Mouse (Mus musculus) liver, embryonic 16.5 days (tissue): ENCODE data around the gene Eif5a2. TPM values are rescaled to one million over a fixed set of nuclear protein-coding genes. Genes with fewer than 3 reads are reported as not detected.

Experiments used
- ATAC-seq: fragments of 200-750 bp; cut with Nextera tagmentation; 2 replicates; pipeline ENCODE4 v1.8.0; 2017; ENCODE audit warnings: low read depth, mild to moderate bottlenecking, moderate number of reproducible peaks, moderate library complexity
- H3K27ac ChIP-seq: fragments of 300-500 bp; sonication (generic); 2 replicates; pipeline ENCODE4 v1.5.1; 2014; ENCODE audit warnings: mild to moderate bottlenecking, low read length
- H3K27me3 ChIP-seq: fragments of 300-500 bp; sonication (generic); 2 replicates; pipeline ENCODE4 v1.6.1; 2014; ENCODE audit warnings: low read depth, low read length, mixed read lengths; ENCODE audit not compliant: control insufficient read depth, insufficient read depth
- H3K36me3 ChIP-seq: fragments of 300-500 bp; sonication (generic); 2 replicates; pipeline ENCODE4 v1.6.1; 2014; ENCODE audit warnings: mild to moderate bottlenecking; ENCODE audit not compliant: control insufficient read depth, insufficient read depth
- H3K4me1 ChIP-seq: fragments of 300-500 bp; sonication (generic); 2 replicates; pipeline ENCODE4 v1.6.1; 2014; ENCODE audit warnings: low read depth, low read length, mixed read lengths; ENCODE audit not compliant: control insufficient read depth
- H3K4me2 ChIP-seq: fragments of 300-500 bp; sonication (generic); 2 replicates; pipeline ENCODE4 v1.6.1; 2014; ENCODE audit warnings: low read depth, low read length, mixed read lengths
- H3K4me3 ChIP-seq: fragments of 300-500 bp; sonication (generic); 2 replicates; pipeline ENCODE4 v1.5.1; 2014; ENCODE audit warnings: low read depth, mild to moderate bottlenecking, low read length
- H3K9ac ChIP-seq: fragments of 300-500 bp; sonication (generic); 2 replicates; pipeline ENCODE4 v1.6.1; 2014; ENCODE audit warnings: low read depth, low read length
- H3K9me3 ChIP-seq: fragments of 300-500 bp; sonication (generic); replicated peaks from 2 replicates; pipeline ENCODE4 v1.6.1; 2016; ENCODE audit warnings: low read length; ENCODE audit not compliant: control insufficient read depth
- WGBS: fragments of 180-500 bp; shearing (Covaris S2); extraction: QIAGEN DNeasy Blood & Tissue Kit; methylation state at CpG from one replicate; pipeline ENCODE4 v1.1.7; 2014; ENCODE audit not compliant: insufficient replicate concordance; 5-methylcytosine and 5-hydroxymethylcytosine counted together
- polyA plus RNA-seq: library from polyadenylated mRNA; unstranded; fragments of >200 nt; fragmentation: Nextera tagmentation; extraction: Ambion mirVana; gene quantifications from 2 replicates; pipeline ENCODE4 v1.2.1, GENCODE M21; 2015

Eif5a2 gene
- polyA plus RNA-seq, 1 experiment from 2014 or later, result 4.8 TPM

DNA sequence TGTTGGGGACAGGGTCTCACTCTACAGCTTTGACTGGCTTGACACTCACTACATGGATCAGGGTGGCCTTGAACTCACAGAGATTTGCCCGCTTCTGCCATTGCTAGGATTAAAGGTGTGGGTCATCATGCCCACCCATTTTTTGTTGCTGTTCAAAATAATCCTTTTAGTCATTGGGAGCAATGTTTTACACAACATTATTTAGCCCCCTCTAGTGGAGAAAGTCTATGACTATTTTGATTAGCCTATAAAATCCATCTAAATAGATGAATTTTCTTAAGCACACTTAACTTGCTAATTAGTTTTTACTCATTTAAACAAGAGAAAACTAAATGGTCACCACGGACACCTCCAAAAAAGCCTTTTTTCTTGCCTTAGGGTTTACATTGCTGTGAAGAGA, 46.5 kb downstream of the Eif5a2 start:
- no peak for ATAC-seq

DNA sequence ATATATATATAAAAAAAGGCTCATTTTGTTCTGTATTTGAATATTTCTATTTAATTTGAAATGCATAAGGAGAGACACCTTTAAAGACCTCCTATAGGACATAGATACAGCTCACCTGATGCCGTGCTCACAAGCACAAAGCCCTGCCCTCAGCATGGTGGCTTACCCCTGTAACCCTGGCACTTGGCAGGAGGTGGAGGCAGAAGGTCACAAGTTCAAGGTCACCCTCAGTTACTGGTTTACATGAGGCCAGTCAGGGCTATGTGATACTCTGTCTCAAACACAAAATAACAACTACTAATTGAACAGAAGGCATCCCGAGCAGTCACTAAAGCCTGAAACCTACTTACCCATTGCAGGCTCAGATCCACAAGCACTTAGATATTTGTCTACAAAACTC, 48.4 kb downstream of the Eif5a2 start:
- H3K27me3 ChIP-seq, result no peaks in the 10 kb centered on the region
- WGBS, result 79% methylated on average over 2 of the region's 2 CpGs

More for the DNA sequence above, 46.5 kb downstream of the Eif5a2 start:
- H3K4me2 ChIP-seq, result no peak overlapping the region
- H3K4me1 ChIP-seq, result no peaks in the 10 kb centered on the region
- no peak overlapping the region for H3K27ac ChIP-seq
- no peak overlapping the region for H3K9ac ChIP-seq
- WGBS, result 58% methylated on average over 2 of the region's 2 CpGs
- no peak overlapping the region for H3K4me3 ChIP-seq
- H3K27me3 ChIP-seq, result no peaks in the 10 kb centered on the region
- no peaks in the 10 kb centered on the region for H3K36me3 ChIP-seq
- H3K9me3 ChIP-seq, result no peaks in the 10 kb centered on the region

DNA sequence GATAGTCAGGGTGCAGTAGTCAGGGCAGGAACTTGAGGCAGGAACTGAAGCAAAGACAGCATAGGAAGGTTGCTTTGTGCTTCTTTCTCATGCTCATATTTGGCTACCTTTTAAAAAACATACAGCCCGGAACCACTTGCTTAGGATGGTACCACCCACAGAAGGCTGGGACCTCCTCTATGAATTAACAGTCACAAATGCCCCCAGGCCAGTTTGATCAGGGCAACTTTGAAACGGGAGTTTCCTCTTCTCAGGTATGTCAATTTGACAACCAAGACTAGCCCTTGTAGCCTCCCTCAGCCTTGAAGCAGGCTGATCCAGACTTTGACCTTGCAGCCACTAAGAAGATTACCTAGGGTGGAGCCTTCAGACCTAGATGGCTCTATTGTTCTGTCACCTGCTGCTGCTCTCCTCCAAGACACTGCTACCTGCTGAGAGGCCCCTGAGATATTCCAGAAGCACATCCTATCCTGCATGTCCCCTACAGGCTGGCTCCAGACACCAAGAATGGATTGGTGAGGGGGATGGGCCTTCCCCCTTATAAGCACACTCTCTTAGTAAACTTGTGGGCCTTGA, 55.8 kb downstream of the Eif5a2 start:
- Histone ChIP-seq H3K9me3 (no peaks in the 10 kb centered on the region), H3K27me3 (no peaks in the 10 kb centered on the region), H3K4me2 (no peak overlapping the region), H3K27ac (no peak overlapping the region), H3K9ac (no peak overlapping the region), H3K36me3 (no peaks in the 10 kb centered on the region), H3K4me3 (no peak overlapping the region), H3K4me1 (no peaks in the 10 kb centered on the region)
- 38% methylated on average over 2 of the region's 2 CpGs for WGBS
- ATAC-seq, result no peak

More for the DNA sequence above, 48.4 kb downstream of the Eif5a2 start:
- Histone ChIP-seq H3K4me3 (no peak overlapping the region), H3K9me3 (no peaks in the 10 kb centered on the region), H3K9ac (no peak overlapping the region), H3K4me2 (no peak overlapping the region), H3K27ac (no peak overlapping the region), H3K36me3 (no peaks in the 10 kb centered on the region), H3K4me1 (no peaks in the 10 kb centered on the region)
- ATAC-seq, result no peak

DNA sequence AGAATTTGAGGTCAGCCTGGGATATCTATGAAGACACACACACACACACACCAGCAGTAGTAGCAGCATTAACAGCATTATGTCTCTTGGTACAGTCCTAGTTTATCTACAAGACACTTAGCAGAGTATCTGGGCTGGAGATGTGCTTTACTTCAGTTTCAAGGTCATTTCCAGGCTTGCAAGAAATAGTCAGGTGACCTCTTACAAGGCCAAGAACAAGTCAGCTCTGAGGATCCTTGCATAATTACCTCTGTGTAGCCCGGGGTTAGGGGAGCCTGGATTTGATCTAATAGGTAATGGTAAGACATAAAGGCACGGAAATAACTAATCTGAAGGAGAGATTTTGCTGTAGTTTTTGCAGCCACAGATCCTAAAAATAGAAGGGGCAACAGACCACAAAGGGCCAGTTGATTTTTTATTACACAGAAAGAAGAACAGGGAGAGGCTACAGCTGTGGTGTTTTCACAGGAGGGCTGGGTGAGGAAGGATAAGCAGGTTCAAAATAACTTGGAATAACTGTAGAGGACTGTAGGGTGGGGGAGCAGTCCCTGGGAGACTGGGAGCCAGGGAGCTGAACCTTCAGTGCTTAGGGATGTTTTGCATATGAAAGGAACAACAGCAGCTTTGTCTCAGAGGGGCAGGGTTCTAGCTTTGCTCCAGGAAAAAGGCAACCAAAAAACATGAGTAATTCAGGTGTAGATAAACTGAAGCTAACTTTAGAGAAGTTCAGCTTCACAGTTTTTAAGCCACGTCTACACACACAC, 61.0 kb downstream of the Eif5a2 start:
- no peak overlapping the region for H3K9ac ChIP-seq
- H3K27me3 ChIP-seq, result no peaks in the 10 kb centered on the region
- no peak overlapping the region for H3K27ac ChIP-seq
- H3K4me1 ChIP-seq, result no peaks in the 10 kb centered on the region
- no peaks in the 10 kb centered on the region for H3K9me3 ChIP-seq
- no peak for ATAC-seq
- H3K36me3 ChIP-seq, result no peaks in the 10 kb centered on the region
- WGBS, result 18% methylated on average over 3 of the region's 3 CpGs
- no peak overlapping the region for H3K4me2 ChIP-seq
- H3K4me3 ChIP-seq, result no peak overlapping the region

DNA sequence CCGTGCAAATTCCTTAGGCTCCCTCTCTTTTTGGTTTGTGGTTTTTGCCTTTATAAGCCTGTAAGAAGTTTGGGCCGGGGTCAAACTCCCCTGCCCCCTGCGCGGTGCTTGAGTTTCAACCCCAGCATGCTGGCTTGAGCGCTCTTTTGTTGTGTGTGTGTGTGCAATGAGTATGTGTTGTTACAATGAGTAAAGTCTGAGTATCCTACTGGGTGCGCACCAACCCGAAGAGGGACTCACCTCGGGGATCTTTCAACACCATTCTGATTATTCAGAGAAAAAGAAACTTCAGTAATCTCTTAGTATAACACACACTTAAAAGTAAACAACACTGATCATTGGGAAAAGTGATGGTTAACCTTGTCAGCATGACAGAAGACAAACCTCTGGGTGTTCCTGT, 62.2 kb downstream of the Eif5a2 start:
- H3K9ac ChIP-seq, result no peak overlapping the region
- WGBS, result 48% methylated on average over 8 of the region's 8 CpGs
- H3K4me3 ChIP-seq, result no peak overlapping the region
- H3K9me3 ChIP-seq, result no peaks in the 10 kb centered on the region
- no peaks in the 10 kb centered on the region for H3K27me3 ChIP-seq
- H3K27ac ChIP-seq, result no peak overlapping the region
- no peak overlapping the region for H3K4me2 ChIP-seq
- H3K36me3 ChIP-seq, result no peaks in the 10 kb centered on the region
- no peak for ATAC-seq
- no peaks in the 10 kb centered on the region for H3K4me1 ChIP-seq

DNA sequence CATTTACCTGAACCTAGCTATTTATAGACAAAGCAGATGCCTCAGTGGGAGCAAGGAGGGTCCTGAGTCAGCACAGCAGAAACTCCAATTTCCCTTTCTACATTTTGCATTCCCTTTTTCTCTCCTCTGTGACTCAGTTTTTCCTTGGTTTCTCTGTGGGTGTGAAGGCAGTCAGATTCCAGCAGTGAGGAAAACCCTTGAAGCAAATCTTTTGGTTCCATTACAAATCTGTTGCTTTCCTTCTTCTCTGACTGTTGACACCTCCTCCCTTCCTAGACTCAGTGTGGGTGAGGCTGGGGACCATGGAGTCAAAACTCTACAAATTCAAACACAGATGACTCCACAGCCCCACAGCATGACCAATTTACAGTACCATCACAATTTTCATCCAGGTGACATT, 66.0 kb downstream of the Eif5a2 start:
- H3K27me3 ChIP-seq, result no peaks in the 10 kb centered on the region
- H3K9ac ChIP-seq, result no peak overlapping the region
- H3K27ac ChIP-seq, result no peak overlapping the region
- no peak overlapping the region for H3K4me2 ChIP-seq
- no peaks in the 10 kb centered on the region for H3K4me1 ChIP-seq
- no peak for ATAC-seq
- H3K36me3 ChIP-seq, result no peaks in the 10 kb centered on the region
- no peaks in the 10 kb centered on the region for H3K9me3 ChIP-seq
- no peak overlapping the region for H3K4me3 ChIP-seq

Other genes with a start within 250 kb of the Eif5a2 start
- gene Slc2a2, start 83.4 kb upstream of the Eif5a2 start, polyA plus RNA-seq, result 48.4 and 49.4 TPM in 2 replicates
- 171 and 200 TPM in 2 replicates for gene Rpl22l1, start 24.2 kb downstream of the Eif5a2 start, polyA plus RNA-seq
- not detected in 2 replicates for gene Gm1527, start 111.3 kb downstream of the Eif5a2 start, polyA plus RNA-seq